8 mouse cellular contexts compared by ENCODE assay signal in the genomic region with DNA sequence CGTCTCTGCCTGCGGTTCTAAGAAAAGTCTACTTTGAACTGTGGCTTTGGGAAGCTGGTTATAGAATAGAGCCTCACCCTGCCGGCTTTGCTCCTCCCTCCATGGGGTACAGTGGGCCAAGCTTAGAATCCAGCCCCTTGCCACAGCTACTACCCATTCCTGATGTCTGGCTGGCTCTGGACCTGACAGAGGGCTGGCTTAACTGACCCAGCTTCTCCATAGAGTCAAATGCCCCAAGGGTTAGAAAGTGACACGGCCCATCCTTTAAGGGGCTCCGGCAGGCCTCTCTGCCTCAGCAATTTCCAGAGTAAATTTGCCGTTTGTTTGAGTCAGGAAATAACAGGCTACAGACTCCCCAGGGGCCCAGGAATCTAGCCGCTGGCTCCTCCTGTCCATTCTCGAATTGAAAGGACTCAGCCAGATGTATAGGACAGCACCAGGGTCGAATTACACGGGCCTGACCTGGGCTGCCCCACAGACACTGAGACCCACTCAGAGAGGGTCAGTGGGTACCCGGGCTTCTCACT. TPM values are rescaled to one million over a fixed set of nuclear protein-coding genes. Genes with fewer than 3 reads are reported as not detected.
DNase-seq lines count a peak whose midpoint lies in the region; ATAC-seq lines count a peak whose summit lies in the region.

No protein-coding gene starts in this region.

- under 1% methylated on average over 11 of the region's 11 CpGs for WGBS in embryonic facial prominence, embryonic 12.5 days
- WGBS in hindbrain, embryonic 11.5 days = 5% methylated on average over 11 of the region's 11 CpGs

- no peak overlapping the region for H3K4me3 ChIP-seq in embryonic facial prominence, embryonic 12.5 days
- no peak overlapping the region for H3K4me3 ChIP-seq in hindbrain, embryonic 11.5 days (ENCODE audit: low read depth, low read length)

- H3K27me3 ChIP-seq in embryonic facial prominence, embryonic 12.5 days = no peaks in the 10 kb centered on the region
- no peaks in the 10 kb centered on the region for H3K27me3 ChIP-seq in hindbrain, embryonic 11.5 days (ENCODE audit: control insufficient read depth, insufficient read depth, low read length)

- H3K9ac ChIP-seq in embryonic facial prominence, embryonic 12.5 days = no peak overlapping the region
- H3K9ac ChIP-seq in hindbrain, embryonic 11.5 days (ENCODE audit: low read depth, low read length) = no peak overlapping the region

- peak overlapping the region; percentile 0; the same call in 1 of the 2 replicates for H3K4me2 ChIP-seq in embryonic facial prominence, embryonic 12.5 days (replicated peaks)
- no peak overlapping the region for H3K4me2 ChIP-seq in hindbrain, embryonic 11.5 days (replicated peaks; ENCODE audit: low read depth, low read length)

- H3K27ac ChIP-seq in embryonic facial prominence, embryonic 12.5 days = peak overlapping the region; percentile 83
- peak overlapping the region; percentile 68; the same call in 1 of the 2 replicates for H3K27ac ChIP-seq in hindbrain, embryonic 11.5 days (ENCODE audit: low read depth, low read length)

- H3K36me3 ChIP-seq in embryonic facial prominence, embryonic 12.5 days = no peaks in the 10 kb centered on the region
- H3K36me3 ChIP-seq in hindbrain, embryonic 11.5 days (ENCODE audit: control insufficient read depth, insufficient read depth, low read length) = no peaks in the 10 kb centered on the region

- peak; percentile 73 for ATAC-seq in embryonic facial prominence, embryonic 12.5 days (ENCODE audit: insufficient number of reproducible peaks, insufficient read depth, low FRiP score, low TSS enrichment)
- no peak for ATAC-seq in hindbrain, embryonic 11.5 days (ENCODE audit: low FRiP score)

- DNase-seq in kidney, postnatal 4 days = peak; percentile 14 to 43
- DNase-seq in kidney, adult 18-20 months = no peak
- peak; percentile 53 for DNase-seq in hindbrain, embryonic 11.5 days (ENCODE audit: low spot score)
- peak; percentile 53 for DNase-seq in neural tube, embryonic 10.5 days (ENCODE audit: extremely low spot score, low spot score)
- DNase-seq in thymus, postnatal 36 days = no peak
- no peak for DNase-seq in right cerebral cortex, postnatal 10 days (ENCODE audit: low spot score in 2 of 2)
- no peak for DNase-seq in spleen, postnatal 10 days (ENCODE audit: low spot score in 2 of 2)

- H3K9me3 ChIP-seq in embryonic facial prominence, embryonic 12.5 days = no peaks in the 10 kb centered on the region
- H3K9me3 ChIP-seq in hindbrain, embryonic 11.5 days (ENCODE audit: control insufficient read depth, low read length) = no peaks in the 10 kb centered on the region

- peaks cover 35% of the 10 kb centered on the region for H3K4me1 ChIP-seq in embryonic facial prominence, embryonic 12.5 days
- peaks cover 12% of the 10 kb centered on the region for H3K4me1 ChIP-seq in hindbrain, embryonic 11.5 days (replicated peaks; ENCODE audit: control insufficient read depth, insufficient read depth, low read length)

RNA-seq across cellular contexts. Expression of gene Gpr142, which starts 24.5 kb away (rescaled TPM):
- polyA plus RNA-seq in embryonic facial prominence, embryonic 12.5 days (2016; fragmentation: Nextera tagmentation; extraction: Ambion mirVana) = not detected in 2 replicates
- polyA plus RNA-seq in hindbrain, embryonic 11.5 days (2014; fragmentation: Nextera tagmentation; extraction: Ambion mirVana) = 0.20 and 0.45 TPM in 2 replicates

RNA-seq across cellular contexts. Expression of gene Btbd17, which starts 27.5 kb away (rescaled TPM):
- polyA plus RNA-seq in embryonic facial prominence, embryonic 12.5 days (2016; fragmentation: Nextera tagmentation; extraction: Ambion mirVana) = 7.6 and 8.7 TPM in 2 replicates
- polyA plus RNA-seq in hindbrain, embryonic 11.5 days (2014; fragmentation: Nextera tagmentation; extraction: Ambion mirVana) = 39.2 and 46.2 TPM in 2 replicates

RNA-seq across cellular contexts. Expression of gene Gprc5c, which starts 27.7 kb away (rescaled TPM):
- polyA plus RNA-seq in embryonic facial prominence, embryonic 12.5 days (2016; fragmentation: Nextera tagmentation; extraction: Ambion mirVana) = 55.7 and 56.3 TPM in 2 replicates
- 17.7 and 18.3 TPM in 2 replicates for polyA plus RNA-seq in hindbrain, embryonic 11.5 days (2014; fragmentation: Nextera tagmentation; extraction: Ambion mirVana)

RNA-seq across cellular contexts. Expression of gene Kif19a, which starts 58.1 kb away (rescaled TPM):
- polyA plus RNA-seq in embryonic facial prominence, embryonic 12.5 days (2016; fragmentation: Nextera tagmentation; extraction: Ambion mirVana) = 2.1 and 2.4 TPM in 2 replicates
- 1.8 and 1.9 TPM in 2 replicates for polyA plus RNA-seq in hindbrain, embryonic 11.5 days (2014; fragmentation: Nextera tagmentation; extraction: Ambion mirVana)

Comparison
In these comparisons a context has a peak if more than half of its experiments do, and no peak if none do; other contexts are left out.
1. DNase-seq: peak in kidney, postnatal 4 days (2 of 2), hindbrain, embryonic 11.5 days (single experiment) and neural tube, embryonic 10.5 days (single experiment); none in kidney, adult 18-20 months (single experiment), thymus, postnatal 36 days (0 of 2), right cerebral cortex, postnatal 10 days (0 of 2) and spleen, postnatal 10 days (0 of 2).